Mouse (Mus musculus) kidney, adult 11 months (tissue): ENCODE results near the gene Fam71b.

ENCODE experiments used
- DNase-seq: peaks from one replicate; pipeline ENCODE4 v3.0.0; 2022

The Fam71b gene

GRCm38 (mm10) chr11:46435363-46435762 is 39.0 kb downstream of the Fam71b start:
- DNase-seq: no peak

- peak; percentile 97 for DNase-seq
These were observed 40.5 kb downstream of the Fam71b start, which contains the start of gene Med7 for GRCm38 (mm10) chr11:46436760-46437458. Med7 (plus strand) TSS chr11:46436925.

DNA sequence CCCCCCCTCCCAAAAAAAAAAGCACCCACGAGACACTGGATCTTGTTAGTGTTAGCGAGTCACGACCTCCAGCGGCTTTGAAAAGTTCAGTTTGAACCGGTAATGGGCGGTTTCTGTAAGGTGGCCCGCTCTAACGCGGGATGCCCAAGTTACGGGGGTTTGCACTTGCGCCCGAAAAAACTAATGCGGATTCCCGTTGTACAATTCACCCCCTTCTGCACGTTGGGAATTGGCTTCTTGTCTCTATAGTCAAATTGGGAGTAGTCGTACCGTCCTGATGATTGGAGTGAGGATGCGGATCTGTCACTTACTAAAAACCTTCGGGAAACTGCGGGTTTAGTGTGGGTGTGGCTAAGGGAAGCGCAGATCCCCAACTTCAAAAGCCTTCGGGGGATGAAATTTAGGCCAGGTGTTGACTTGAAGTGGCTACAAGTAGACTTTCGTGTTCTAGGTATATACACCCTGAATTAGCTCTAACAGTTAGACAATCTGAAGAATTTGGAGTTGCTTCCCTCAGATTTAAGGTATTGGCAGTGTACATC is 41.2 kb downstream of the Fam71b start:
- DNase-seq: no peak

- DNase-seq: no peak
These were observed 42.7 kb downstream of the Fam71b start for GRCm38 (mm10) chr11:46439005-46439543.

- DNase-seq: no peak
These were observed 45.4 kb downstream of the Fam71b start for GRCm38 (mm10) chr11:46441774-46442173.

GRCm38 (mm10) chr11:46443152-46443551 is 46.8 kb downstream of the Fam71b start:
- DNase-seq: no peak

- DNase-seq: no peak
These were observed 47.6 kb downstream of the Fam71b start for GRCm38 (mm10) chr11:46443979-46444378.

GRCm38 (mm10) chr11:46446150-46446549 is 49.8 kb downstream of the Fam71b start:
- no peak for DNase-seq

DNA sequence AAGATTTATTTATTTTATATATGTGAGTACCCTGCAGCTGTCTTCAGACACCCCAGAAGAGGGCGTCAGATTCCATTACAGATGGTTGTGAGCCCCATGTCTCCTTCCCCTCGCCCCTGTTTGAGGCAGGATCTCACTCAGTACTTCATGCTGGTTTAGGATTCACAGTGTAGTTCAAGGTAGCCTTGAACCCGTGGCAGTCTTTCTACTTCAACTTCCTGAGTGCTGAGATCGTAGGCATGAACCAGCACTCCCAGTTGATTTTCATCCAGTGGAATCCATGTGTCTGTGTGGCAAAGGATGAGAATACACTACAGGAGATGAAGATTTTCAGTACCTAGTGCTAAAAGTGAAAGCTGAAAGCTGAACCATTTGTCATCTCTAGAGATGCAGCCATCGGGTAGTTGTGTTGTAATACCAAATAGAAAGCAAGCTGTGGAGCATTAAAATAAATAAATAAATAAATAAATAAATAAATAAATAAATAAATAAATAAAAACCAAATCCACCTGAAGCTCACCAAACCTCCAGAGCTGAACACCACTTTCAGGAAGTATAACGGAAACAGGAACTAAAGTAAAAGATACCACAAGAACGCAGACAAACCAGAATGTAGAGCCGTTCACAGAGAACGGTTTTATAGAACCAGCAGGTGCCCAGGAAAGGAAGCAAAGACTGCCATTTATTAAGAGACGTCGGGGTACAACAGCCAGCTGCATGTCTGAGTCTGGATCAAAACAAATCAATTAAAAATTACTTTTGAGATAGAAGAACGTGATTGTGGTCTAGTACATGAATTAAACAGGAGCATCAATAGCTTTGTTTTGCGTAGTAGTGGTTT is 51.5 kb downstream of the Fam71b start:
- no peak for DNase-seq

- no peak for DNase-seq
These were observed 53.2 kb downstream of the Fam71b start for GRCm38 (mm10) chr11:46449461-46450080.

- no peak for DNase-seq
These were observed 58.2 kb downstream of the Fam71b start, which contains the start of gene Havcr2 for GRCm38 (mm10) chr11:46454453-46455045. Havcr2 (plus strand) TSS chr11:46454935.
